Mouse (Mus musculus) retina, postnatal 7 days (tissue): ENCODE data around the gene BC037034.

Experiments
- DNase-seq: peaks from one replicate; pipeline ENCODE4 v3.0.0-alpha.2; 2012; ENCODE audit warnings: low read depth, low spot score

Gene BC037034

DNA sequence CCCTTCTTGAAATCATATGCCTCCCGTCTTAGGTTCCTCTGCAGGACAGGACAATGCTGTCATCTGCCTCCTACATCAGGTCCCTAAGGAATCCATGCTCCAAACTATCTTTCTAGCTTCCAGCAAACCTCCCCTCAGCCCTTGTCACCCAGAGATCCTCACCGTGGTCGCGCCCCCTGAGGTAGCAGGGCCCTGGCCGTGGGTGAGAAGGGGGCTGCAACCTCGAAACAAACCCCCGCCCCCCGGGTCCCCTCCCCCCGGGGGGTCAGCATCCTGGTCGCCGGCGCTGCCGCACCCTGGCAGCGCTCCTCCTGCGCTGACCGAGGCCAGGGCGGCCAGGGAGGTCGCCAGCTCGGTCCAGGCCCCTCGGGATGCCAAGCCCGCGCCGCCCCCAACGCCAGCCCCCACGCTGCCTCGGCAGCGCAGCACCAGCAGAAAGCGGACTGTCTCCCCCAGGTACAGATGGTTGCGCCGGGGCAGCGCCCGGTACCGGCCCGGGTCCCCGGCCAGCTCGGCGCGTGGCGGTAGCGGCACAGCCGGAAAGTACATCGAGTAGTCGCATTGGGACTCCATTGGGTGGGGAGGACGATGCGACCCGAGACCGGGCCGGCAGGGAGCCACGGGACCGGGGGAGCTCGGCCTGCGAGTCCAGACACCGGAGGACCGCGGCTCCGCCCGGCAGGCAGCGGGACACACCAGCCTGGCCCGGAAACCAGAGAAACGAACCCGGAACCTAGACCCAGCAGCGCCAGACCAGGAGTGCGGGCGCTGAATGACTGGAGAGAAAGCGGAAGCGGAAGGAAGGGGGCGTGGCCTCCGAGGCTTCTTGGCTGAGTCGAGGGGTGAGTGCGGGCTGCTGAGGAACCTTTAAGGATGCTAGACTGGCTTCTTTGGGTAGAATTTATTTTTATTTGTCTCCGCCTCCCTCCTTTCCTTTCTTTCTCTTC, at the start of gene BC037034:
Gene BC037034, minus strand, starts transcription at position 774 of the 947 bp plus-strand sequence.
- DNase-seq, result peak; percentile 77

DNA sequence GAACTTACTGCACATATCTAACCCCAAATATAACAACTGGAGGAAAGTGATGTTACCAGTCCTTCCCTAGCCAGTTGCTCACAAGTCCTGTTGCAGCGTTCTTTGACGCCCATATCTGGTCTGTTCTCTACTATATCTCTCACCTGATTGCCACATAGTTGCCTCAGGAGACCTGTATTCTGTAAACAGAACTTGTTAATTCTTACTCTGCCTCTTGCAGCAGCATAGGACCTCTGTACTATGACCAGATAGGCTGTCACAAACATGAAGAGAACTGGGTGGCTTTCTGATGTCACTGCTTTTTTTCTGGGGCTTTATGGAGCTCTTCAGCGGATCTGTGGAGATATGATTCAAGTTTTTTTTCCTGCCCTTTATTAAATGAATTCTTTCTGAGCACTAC, 49.0 kb upstream of the BC037034 start:
- DNase-seq, result no peak

DNA sequence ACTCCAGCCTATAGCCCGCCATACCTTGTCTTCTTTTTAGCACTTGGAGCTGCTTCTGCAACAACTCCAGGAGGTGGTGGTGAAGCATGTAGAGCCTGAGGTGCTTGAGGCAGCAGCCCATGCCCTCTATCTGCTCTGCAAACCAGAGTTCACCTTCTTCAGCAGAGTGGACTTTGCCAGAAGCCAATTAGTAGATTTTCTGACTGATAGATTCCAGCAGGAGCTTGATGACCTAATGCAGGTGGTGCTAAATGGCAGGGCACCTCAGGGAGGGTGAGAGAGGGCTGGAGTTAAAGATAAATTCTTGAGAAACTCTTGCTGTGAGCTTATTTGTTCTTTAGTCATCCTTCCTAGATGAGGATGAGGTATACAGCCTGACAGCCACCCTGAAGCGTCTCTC, 35.8 kb upstream of the BC037034 start:
- DNase-seq, result no peak

DNA sequence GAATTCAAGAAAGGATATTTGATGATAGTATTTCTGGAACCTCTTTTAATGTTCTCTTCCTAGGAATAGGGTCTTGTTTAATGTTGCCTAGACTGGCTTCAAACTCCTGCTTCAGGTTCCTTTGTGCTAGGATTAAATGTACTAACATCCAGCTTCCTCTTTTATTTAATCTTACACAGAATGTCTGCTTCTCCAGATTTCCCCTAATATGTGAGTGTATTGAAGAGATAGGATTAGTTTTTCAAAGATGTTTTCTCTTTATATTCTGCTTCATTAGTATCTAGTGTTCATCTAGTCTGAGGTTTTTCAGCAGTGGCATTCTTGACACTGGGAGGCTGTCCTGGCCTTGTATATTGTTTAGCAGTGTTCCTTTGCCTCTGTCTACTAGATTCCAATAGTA, 30.3 kb upstream of the BC037034 start:
- DNase-seq, result no peak

DNA sequence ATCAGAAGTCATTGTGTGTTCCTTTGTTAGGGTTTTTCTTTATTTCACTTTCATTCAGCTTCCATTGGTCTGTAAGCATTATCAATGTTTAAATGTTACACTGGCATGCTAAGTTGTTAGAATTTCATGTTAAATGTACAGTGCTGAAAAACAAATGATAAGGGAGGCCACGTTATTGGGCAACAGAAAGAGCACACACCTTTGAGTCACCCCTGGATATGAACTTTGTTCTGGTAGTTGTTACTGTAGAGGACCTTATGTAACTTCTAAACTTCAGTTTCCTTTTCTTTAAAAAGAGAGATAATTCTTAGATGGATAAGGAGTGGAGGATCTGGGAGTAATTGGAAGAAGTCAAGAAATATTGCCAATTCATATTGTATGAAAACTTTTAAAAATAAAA, 27.8 kb upstream of the BC037034 start:
- no peak for DNase-seq

DNA sequence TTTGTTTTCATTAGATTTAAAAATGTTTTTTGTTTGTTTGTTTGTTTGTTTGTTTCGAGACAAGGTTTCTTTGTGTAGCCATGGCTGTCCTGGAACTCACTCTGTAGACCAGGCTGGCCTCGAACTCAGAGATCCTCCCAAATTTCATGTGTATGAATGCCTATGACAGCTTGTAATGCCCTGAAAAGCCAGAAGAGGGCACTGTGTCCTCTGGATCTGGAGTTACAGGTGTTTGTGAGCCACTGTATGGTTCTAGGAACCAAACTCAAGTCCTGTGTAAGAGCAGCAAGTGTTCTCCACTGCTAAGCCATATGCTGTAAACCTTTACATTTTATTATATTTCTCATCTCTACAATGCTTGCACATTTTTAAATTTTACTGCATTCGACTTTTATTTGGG, 24.0 kb upstream of the BC037034 start:
- no peak for DNase-seq

DNA sequence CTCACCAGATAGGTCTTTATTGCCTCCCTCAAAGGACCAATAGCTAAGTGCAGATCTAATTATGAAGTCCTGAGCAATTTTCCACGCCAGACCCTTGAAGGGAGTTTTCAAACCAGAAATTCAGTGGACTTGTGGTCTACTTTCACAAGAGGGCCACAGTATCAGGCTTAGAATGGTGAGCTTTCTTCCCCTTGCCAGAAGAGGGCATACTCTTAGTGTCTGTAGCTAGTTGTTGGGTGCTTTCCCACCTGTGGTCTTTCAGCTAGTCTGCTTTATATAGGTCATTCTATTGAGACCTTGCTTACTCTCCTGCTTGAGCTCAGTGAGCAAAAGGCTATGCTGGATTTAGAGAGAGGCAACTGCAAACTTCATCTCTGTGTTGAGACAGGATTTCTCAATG, 19.7 kb upstream of the BC037034 start:
- no peak for DNase-seq

DNA sequence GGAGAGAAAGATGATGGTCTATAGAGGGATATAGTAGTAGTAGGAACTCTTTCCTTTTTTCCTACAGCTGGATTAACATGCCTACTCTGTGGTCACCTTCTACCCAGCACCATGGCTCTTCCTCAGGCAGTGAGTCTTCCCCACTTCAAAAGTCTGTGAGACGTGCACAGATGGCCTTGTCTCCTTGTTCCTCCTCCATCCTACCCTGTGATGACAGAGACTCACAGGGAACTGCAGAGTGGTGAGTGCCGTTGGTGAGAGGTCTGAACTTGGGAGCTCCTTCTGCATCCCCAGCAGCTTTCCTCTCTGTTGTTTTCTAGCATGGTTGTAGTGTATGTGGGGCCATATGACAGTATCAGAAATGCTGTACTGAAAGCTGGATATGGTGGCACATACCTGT, 18.0 kb upstream of the BC037034 start:
- no peak for DNase-seq

DNA sequence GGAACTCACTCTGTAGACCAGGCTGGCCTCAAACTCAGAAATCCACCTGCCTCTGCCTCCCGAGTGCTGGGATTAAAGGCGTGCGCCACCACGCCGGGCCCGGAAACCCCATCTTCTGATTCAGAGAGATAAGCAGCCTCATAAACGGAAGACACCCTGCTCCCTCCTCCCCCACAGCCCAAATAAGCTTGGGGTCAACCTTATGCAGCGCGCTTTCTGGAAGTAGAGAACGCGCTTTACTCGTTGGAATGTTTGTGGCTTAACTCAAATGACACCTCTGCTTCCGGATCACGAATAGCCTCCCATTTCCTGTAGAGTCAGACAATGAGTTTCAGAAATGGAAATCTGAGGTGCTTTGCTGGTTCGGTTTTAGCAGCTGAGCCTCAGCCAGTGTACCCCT, 17.0 kb upstream of the BC037034 start:
- no peak for DNase-seq

DNA sequence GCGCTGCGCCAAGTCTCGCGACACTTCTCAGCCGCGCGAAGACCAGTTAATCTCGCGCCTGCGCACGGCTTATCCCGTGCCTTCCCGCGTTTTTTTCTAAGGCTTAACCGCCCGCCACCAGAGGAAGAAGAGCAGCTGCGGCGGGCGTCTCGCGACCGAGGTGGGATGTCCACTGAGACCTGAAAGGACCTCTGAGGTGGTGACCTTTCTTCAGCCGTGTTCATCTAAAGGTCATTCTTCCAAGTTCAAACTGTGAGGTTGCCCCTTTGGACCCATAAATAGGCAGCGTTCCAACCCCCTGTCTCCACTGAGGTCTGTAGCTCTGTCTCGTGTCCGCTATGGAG, 16.6 kb upstream of the BC037034 start:
- DNase-seq, result no peak

DNA sequence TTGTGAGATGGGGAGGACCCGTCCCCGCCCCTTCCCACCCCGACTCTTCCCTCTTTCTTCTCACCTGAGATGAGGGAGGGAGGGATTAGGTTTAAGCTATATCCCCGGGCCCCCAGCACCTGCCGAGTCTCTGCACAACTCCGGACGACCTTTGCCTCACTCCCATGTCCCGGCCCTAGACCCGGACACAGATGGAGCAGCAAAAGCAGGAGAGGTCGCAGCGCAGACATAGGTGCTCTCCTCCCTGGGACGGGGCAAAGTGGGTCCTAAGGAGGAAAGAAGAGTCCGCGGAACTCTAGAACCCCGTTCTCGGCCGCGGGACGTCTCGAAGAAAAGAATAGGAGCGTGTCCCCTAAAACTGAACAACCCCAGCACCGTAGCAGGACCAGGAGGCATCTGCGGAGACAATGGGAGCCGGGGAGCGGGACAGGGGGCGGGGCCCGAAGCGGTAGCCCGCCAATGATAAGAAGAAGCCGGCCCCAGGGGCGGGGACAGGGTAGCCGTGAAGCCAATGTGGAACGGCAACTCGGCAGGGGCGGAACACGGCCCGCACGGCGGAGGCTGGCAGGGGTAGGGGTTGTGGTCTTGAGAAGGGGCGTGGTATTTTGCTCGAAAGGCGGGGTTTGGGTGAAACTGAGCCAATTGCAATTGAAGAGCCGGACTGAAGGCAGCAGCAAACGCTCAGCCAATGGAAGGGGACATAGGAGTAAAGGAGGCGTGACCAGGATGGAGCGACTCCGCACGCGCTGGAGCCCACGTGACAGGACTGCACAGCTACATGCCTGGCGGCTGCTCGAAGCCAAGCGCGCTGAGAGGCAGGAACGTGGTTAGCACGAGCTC, 16.0 kb upstream of the BC037034 start, which contains the start of the genes Gm43720, Gpc2 and Stag3:
Gene Gm43720, minus strand, starts transcription at position 374 of the 840 bp plus-strand sequence.
Gene Gpc2, minus strand, starts transcription at position 421 of the 840 bp plus-strand sequence.
Gene Stag3, plus strand, starts transcription at position 656 of the 840 bp plus-strand sequence.
- DNase-seq, result peak; percentile 91

DNA sequence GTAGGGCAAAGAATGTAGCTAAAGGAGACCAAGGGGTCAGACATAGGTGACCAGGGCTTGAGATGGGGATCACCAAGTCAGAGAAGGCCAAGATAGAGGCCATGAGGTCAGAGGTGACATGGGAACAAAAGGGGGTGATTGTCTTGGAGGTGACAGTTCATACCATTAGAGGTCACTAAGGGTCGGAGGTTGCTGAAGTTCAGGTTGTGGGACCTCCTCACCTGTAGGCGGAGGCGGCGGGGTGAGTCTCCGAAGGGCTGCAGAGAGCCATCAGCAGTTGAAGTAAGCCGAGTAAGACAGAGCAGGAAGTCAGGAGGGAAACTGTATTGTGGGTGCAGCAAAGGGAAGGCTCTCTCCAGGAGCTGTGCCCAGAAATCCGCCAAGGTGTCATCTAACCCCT, 14.2 kb upstream of the BC037034 start:
- DNase-seq, result no peak

DNA sequence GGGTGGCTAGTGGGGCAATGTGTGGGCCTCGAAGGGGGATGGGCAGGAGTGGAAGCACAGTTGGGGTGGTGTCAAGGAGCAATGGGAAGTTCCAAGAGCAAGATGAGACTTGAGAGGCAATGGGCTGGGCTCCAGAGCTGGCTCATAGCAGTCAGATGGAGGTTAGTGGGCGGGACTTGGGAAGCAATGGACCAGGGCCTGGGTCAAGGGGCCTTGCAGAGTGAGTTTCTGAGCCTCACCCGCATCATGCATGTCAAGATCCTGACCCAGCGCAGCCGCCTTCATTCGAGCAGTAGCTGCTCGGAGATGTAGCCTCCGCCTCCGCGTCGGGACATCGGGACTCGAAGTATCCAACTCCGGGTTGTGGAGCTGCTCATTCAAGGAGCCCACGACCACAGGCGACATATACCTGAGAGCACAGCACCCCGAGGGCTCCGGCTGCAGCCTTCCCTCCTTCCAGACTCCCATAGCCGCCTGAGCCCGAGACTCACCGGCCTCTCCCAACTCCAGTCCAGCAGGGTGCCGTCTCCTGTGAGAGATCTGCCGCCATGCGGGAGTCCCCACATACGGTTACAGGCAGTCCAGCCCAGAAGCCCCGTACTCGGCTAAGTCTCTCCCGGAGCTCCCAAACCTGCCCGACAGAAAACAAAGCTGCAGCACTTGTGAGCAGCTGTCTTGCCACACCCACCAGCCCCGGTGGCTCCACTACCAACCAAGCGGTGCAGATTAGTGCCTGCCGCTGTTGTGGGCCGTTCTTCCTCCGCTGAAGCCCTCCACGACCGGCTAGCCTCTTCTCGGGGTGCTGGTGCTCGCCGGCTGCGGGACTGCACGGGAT, 11.6 kb upstream of the BC037034 start:
- DNase-seq, result no peak

DNA sequence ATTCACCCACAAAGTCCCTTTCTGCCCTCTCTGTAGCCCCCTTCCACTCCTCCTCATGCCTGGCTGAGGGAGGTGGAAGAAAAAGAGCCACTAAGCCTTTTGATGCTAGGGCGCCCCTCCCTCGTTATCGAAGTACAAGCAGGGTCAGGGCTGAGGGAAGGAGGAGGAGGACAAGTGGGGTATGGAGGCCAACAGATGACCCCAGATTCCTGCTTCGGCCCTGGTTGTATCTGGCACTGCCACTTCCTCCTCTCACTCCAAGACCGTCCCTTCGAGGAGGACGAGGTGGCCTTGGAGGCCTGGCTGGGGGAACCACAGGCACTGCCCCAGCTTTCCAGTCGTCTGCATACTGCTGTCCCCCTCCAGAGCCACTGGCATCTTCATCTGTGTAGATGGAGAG, 10.4 kb upstream of the BC037034 start:
- no peak for DNase-seq

DNA sequence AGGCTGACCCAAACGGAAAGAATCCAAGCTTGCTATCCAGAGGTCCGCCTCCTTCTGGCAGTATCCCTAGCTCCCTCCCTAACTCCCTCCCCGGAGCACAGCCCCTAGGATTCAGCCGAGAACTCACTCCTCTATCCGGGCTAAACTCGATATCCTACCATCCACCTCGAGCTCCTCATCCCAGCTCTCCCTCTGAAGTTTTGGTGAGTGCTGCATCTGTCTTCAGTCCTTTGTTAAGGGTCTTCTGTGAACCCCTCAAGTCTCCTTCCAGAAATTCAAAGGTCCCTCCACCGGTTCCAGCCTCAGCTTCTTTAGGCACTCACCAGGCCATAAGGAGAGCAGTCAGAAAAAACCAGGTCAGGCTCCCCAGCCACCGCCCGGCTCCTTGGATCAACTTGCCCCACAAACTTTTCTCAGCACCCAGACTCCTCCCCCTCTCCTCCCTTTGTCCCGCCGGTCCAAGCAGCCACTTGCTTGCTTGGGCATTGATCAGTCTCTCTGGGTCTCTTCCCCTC, 8.6 kb upstream of the BC037034 start, which contains the start of gene Gal3st4:
Gene Gal3st4, minus strand, starts transcription at position 432 of the 515 bp plus-strand sequence.
- no peak for DNase-seq

DNA sequence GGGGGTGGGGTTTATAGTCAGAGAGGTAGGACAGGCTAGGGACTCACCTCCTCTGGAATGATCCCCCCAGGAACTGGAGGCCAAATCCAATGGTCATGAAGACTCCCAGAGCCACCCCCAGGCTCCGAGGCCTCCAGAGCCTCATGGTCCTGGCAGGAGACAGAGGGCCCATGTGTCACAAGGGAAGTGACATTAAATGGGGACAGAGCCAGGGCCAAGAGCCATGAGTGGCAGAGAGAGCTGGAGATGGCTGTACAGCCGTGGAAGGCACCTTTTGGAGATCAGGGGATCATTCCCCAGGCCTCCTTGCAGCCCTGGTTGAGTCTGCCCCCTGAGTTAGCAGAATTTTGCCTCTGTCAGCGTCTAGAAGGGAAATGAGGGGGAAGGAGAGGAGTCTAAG, 7.4 kb upstream of the BC037034 start:
- DNase-seq, result no peak

DNA sequence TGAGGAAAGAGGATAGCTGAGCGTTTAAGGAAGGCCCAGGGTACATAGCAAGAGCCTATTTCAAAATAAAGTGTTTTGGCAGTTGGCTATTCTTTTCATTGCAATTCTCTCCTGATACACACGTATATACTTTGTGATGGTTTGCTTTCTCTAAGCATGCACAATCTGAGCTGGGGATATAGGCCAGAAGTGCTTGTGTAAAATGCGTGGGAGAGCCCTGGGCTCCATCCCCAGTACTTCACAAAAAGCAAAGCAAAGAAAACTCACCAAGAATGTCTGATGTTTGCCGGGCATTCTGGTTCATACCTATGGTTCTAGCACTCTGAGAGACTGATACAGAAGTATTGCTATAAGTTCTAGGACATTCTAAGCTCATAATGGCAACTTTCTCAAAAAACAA, 5.1 kb upstream of the BC037034 start:
- no peak for DNase-seq

DNA sequence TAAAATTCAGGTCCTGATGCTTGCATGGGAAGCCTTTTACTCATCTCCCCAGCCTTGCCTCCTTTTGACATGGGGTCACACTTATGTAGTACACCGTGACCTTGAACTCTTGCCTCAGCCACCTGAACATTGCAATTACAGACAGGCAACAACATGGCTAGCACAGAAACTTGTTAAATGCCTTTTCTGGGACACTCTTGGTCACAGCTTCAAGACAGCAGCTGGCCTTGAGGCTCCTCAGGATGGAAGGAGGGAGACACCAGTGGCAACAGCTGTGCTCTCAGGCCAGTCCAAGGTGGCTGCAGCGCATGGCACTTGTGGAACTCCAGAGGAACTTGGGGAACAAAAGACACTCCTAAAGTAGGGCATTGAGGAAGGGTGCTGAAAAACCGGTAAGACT, 3.3 kb upstream of the BC037034 start:
- DNase-seq, result no peak

DNA sequence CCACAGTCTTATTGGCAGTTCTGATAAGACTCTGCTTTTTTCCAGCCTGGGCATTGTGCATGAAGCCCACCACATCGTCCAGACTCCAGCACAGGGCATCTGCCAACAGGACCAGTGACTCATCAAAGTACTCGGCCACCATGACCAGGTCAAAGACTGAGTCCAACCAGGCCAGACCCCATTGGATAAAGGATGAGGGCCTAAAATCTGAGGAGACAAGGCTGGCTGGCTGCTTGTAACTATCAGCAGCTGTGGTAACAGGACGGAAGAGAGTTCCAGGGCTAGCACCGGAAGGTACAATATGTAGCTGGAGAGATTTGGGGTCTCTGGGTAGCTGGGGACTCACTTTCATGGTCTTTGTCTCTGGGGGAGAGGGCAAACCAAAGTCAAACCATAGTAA, 1.9 kb upstream of the BC037034 start:
- DNase-seq, result no peak

DNA sequence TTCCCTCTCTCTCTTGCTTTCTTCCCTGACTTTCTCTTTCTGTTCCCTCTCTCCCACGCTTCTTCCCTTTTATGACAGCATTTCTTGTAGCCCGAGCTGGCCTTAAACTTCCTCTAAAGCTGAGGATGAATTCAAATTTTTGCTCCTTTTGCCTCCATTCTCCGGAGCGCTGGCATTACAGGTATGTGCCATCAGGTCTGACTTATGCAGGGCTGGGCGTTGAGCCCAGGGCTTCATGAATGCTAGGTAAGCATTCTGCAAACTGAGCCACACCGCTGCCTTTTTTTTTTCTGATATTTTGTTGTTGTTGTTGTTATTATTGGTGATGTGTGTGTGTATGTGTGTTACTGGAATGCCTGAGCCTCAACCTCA, 360 bp upstream of the BC037034 start:
- DNase-seq, result no peak

DNA sequence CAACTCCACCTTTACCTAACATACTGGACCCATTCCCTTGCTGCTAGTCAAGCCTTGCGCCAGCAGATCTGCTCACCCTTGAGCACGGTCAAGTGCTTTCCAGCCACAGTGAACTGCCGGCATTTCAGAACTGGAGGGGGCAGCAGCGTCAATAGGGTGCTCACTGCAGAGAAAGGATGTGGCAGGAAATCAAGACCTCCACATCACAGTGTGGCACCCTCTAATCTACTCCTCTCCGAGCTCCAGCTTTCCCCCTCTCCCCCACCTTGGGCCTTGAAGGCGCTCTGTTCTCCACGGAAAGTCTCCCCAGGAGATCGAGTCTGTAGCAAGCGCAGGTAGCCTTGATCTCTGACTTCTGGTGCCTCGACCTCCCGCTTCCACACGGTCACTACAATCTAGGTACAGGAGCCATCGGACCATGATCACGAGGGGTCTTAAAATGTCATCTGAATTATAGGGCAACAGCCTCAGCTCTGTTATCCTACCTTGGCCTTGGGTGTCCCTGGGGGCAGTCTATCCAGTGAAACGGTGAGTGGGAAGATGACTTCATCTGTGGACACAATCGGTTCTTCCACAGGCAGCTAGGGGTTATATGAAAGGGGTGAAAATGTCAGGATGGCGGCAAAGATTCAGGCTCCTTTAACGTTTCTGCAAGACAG, 1.1 kb downstream of the BC037034 start:
- DNase-seq, result no peak
